9 mouse cellular contexts compared by ENCODE assay signal in the genomic region with DNA sequence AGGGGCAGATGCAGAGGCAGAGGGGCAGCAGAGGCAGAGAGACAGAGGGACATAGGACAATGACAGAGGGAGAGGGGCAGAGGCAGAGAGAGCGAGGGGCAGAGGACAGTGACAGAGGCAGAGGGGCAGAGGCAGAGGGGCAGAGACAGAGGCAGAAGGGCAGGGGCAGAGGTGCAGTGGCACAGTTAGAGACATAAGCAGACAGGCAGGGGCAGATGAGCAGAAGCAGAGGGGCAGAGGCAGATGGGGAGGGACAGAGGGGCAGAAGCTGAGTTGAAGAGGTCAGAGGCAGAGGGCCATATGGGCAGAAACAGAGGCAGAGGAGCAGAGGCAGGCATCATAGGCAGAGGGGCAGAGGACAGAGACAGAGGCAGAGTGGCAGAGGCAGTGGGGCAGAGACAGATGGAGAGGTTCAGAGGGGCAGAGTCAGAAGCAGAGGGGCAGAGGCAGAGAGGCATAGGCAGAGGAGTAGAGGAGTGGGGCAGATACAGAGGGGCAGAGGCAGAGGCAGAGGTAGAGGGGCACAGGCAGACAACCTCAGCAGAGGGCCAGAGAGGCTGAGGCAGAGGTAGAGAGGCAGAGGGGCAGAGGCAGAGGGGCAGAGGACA. TPM values are rescaled to one million over a fixed set of nuclear protein-coding genes. Genes with fewer than 3 reads are reported as not detected.
DNase-seq lines count a peak whose midpoint lies in the region; ATAC-seq lines count a peak whose summit lies in the region.
"Had no signal": no experiment of that assay in that cellular context is flagged by ENCODE, and none has a peak within 500 bp of the region (broad histone marks: within the 10 kb centered on the region; RNA-seq: fewer than 3 reads in every experiment).

No protein-coding gene starts in this region.

- H3K36me3 ChIP-seq in lung, embryonic 16.5 days (ENCODE audit: control insufficient read depth, insufficient read depth, low read length): no peaks in the 10 kb centered on the region
- H3K36me3 ChIP-seq in stomach, embryonic 16.5 days (ENCODE audit: control insufficient read depth, insufficient read depth, low read length): no peaks in the 10 kb centered on the region

- no peaks in the 10 kb centered on the region for H3K9me3 ChIP-seq in lung, embryonic 16.5 days (ENCODE audit: control insufficient read depth, low read length)
- H3K9me3 ChIP-seq in stomach, embryonic 16.5 days (replicated peaks; ENCODE audit: control insufficient read depth, low read length): no peaks in the 10 kb centered on the region

- no peak overlapping the region for H3K27ac ChIP-seq in lung, embryonic 16.5 days (ENCODE audit: low read length)
- H3K27ac ChIP-seq in stomach, embryonic 16.5 days (ENCODE audit: low read length): no peak overlapping the region

- WGBS in lung, embryonic 16.5 days: 80% methylated on average over 1 of the region's 1 CpGs
- 67% methylated on average over 1 of the region's 1 CpGs for WGBS in stomach, embryonic 16.5 days

- no peak overlapping the region for H3K4me2 ChIP-seq in lung, embryonic 16.5 days (ENCODE audit: low read depth, low read length)
- H3K4me2 ChIP-seq in stomach, embryonic 16.5 days (ENCODE audit: low read depth, low read length): no peak overlapping the region

- ATAC-seq in cerebellum, adult (ENCODE audit: insufficient number of reproducible peaks, low FRiP score, low TSS enrichment): peak; percentile 58; the same call in 1 of the 2 replicates
- ATAC-seq in lung, embryonic 16.5 days (ENCODE audit: low read depth): peak; percentile 36; the same call in 1 of the 2 replicates
- ATAC-seq in megakaryocyte progenitor cell, adult 5-6 weeks (replicated peaks; ENCODE audit: poor library complexity): peak; percentile 44
- peak; percentile 37; the same call in 1 of the 2 replicates for ATAC-seq in stomach, embryonic 16.5 days (ENCODE audit: insufficient read depth, low FRiP score)

- no peak for DNase-seq in cerebellum, adult 11-12 months
- DNase-seq in lung, postnatal 14 days: no peak
- no peak for DNase-seq in frontal cortex, postnatal 14 days (ENCODE audit: low spot score in 2 of 2)
- DNase-seq in cerebellum, adult 8-10 months: no peak

- H3K27me3 ChIP-seq in lung, embryonic 16.5 days (ENCODE audit: control insufficient read depth, insufficient read depth, low read depth, low read length): peaks cover 2% of the 10 kb centered on the region; the same call in 1 of the 2 replicates
- H3K27me3 ChIP-seq in stomach, embryonic 16.5 days (ENCODE audit: control insufficient read depth, insufficient read depth, low read length): no peaks in the 10 kb centered on the region; the same call in 1 of the 2 replicates

- no peak overlapping the region for H3K9ac ChIP-seq in lung, embryonic 16.5 days (ENCODE audit: low read length)
- no peak overlapping the region for H3K9ac ChIP-seq in stomach, embryonic 16.5 days (ENCODE audit: low read length)

- no peaks in the 10 kb centered on the region for H3K4me1 ChIP-seq in lung, embryonic 16.5 days (replicated peaks; ENCODE audit: control insufficient read depth, insufficient read depth, low read length)
- H3K4me1 ChIP-seq in stomach, embryonic 16.5 days (ENCODE audit: control insufficient read depth, insufficient read depth, low read length): no peaks in the 10 kb centered on the region

- H3K4me3 ChIP-seq in lung, embryonic 16.5 days (ENCODE audit: low read length): no peak overlapping the region
- no peak overlapping the region for H3K4me3 ChIP-seq in stomach, embryonic 16.5 days (replicated peaks; ENCODE audit: low read length)
- H3K4me3 ChIP-seq: myocyte had no signal

RNA-seq across cellular contexts. Expression of gene Atg4a, which starts 40.3 kb away (rescaled TPM):
- 17.3 and 19.8 TPM in 2 replicates for polyA plus RNA-seq in lung, embryonic 16.5 days (2015; fragmentation: Nextera tagmentation; extraction: Ambion mirVana)
- 20.1 and 21.5 TPM in 2 replicates for total RNA-seq in megakaryocyte progenitor cell, adult 5-6 weeks (2015)
- total RNA-seq in megakaryocyte progenitor cell, adult 5-6 weeks (2017): 26.2 and 28.3 TPM in 2 replicates
- 19.5 and 20.2 TPM in 2 replicates for polyA plus RNA-seq in stomach, embryonic 16.5 days (2015; fragmentation: Nextera tagmentation; extraction: Ambion mirVana)

RNA-seq across cellular contexts. Expression of gene Psmd10, which starts 40.5 kb away (rescaled TPM):
- 49.6 and 50.0 TPM in 2 replicates for polyA plus RNA-seq in lung, embryonic 16.5 days (2015; fragmentation: Nextera tagmentation; extraction: Ambion mirVana)
- 23.3 and 30.7 TPM in 2 replicates for total RNA-seq in megakaryocyte progenitor cell, adult 5-6 weeks (2015)
- 44.2 and 55.4 TPM in 2 replicates for total RNA-seq in megakaryocyte progenitor cell, adult 5-6 weeks (2017)
- polyA plus RNA-seq in stomach, embryonic 16.5 days (2015; fragmentation: Nextera tagmentation; extraction: Ambion mirVana): 44.4 and 44.8 TPM in 2 replicates
